Mouse (Mus musculus): ENCODE results near the gene Sdccag8.

The Sdccag8 gene

GRCm38 (mm10) chr1:176943126-176943525, 128.7 kb downstream of the Sdccag8 start:
- no peak for DNase-seq (ENCODE audit: low spot score)

DNA sequence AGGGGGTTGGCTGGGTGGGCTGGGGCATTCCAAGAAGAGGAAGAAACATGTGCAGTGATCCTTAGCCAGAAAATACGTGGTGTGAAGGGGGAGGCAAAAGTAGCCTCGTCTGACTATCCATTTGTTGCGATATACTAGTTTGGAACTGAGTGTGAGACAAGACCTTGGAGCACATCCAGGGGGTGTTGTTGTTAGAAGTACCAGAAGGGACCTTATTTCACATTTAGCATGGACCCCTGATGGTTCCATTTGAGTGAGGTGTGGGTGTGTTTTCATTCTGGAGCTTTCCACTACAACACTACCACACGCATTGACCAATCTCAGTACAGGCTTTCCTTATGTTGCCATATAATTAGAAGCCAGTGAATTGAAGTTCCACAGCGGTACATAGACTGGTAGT, 129.5 kb downstream of the Sdccag8 start:
- no peak for DNase-seq (ENCODE audit: low spot score)

DNA sequence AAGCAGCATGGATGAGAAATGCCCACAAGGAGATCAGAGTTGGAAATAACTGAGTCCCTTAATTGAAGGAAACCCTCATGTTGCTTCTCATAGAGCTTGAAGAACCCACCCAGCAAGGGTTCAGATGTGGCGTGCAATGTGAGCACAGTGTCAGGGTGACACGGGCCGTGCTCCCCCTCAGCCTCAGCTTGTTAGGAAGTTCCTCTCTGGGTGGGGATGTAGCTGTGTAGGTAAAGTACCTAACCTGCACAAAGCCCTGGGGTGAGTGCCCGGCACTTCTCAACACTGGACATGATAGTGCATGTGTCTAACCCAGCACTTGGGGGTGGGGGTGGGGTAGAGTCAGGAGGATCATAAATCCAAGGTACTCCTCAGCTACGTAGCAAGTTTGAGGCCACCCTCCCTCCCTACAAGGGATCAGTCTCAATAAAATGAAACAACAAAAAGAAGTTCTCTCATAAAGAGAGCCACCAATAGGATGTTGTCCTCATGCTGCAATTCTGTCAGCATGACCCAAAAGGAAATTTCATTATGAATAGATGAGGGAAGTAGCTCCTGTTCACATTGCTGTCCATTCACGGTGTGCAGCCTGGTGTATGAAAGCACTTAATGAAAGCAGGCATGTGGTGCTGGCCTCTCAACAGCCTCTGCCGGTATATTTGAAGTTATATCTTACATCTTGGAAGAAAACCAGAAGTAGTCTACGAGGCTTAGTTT, 130.2 kb downstream of the Sdccag8 start:
- DNase-seq (ENCODE audit: low spot score) = no peak

DNA sequence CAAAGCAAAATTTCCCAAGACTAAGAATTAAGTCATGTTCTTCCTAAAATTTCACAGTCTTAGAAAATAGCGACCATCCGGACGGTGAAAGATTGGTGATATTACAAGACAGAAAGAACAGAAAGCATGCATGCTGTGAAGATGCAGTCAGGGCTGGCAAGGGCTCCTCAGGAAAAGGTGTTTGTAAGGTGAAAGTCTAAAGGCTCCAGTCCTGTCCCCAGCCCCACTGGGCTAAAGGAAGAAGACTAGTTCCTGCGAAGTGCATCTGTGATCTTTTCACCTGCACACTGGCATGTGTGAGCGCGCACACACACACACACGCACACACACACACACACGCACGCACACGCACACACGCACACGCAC, 130.7 kb downstream of the Sdccag8 start:
- no peak for DNase-seq (ENCODE audit: low spot score)

- no peak for DNase-seq (ENCODE audit: low spot score)
Measured at GRCm38 (mm10) chr1:176946031-176946795, 131.8 kb downstream of the Sdccag8 start.

DNA sequence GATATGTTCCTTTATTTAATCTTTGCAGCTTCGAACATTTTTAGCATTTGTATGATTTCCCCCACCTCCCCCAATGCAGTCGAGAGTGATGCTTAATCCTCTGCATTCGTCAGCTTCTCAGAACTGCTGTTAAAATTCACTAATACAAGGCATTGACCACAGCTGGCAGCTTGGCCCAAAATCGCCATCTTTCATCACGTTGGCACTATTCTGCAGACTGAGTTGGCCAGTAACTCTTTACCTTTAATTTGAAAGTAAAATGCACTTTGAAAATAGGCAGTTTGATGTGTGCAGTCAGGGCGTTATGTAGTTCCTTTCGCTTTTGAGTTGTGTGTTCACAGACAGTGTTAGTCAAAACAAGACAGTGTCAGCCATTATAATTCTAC, 132.3 kb downstream of the Sdccag8 start:
- no peak for DNase-seq (ENCODE audit: low spot score)

GRCm38 (mm10) chr1:176948861-176949260, 134.4 kb downstream of the Sdccag8 start:
- no peak for DNase-seq (ENCODE audit: low spot score)

- DNase-seq (ENCODE audit: low spot score) = no peak
Measured at GRCm38 (mm10) chr1:176949320-176949719, 134.9 kb downstream of the Sdccag8 start.

DNA sequence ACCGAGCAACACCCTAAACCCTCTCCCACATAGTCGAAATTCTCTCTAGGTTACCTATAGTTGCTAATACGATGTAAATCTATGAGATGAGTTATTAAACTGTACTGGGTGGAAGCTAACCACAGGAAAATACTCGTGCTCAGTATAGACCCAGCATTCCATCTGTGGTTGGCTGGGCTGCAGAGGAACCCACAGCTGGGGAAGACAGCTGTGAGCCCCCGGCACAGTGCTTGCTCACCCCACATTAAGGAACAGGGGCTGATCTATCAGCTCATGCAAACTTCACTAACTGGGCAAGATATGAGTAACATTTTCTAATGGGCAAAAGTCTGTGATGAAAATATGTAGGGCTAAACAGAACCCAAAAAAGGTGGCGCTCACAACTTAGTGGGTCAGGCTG, 135.6 kb downstream of the Sdccag8 start:
- DNase-seq (ENCODE audit: low spot score) = no peak

- DNase-seq (ENCODE audit: low spot score) = no peak
Measured at GRCm38 (mm10) chr1:176951836-176952235, 137.4 kb downstream of the Sdccag8 start.

DNA sequence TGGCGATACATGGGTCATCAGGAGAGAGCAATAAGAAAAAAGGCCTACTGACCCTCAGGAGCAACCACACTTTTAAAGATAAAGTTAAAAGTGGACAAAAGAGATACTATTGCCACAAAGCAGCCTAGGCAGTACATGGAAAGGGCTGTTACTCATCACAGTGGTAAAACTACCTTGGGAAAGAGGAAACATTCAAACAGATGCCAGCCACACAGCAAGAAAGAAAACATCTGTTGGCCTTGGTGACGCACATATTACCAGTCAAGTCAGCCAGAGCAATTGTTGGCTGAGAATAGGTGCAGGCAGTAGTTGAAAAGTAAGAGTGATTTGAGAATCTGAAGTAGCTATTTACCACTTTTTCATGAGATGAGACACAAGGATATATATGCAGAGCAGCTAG, 143.9 kb downstream of the Sdccag8 start:
- no peak for DNase-seq (ENCODE audit: low spot score)

DNA sequence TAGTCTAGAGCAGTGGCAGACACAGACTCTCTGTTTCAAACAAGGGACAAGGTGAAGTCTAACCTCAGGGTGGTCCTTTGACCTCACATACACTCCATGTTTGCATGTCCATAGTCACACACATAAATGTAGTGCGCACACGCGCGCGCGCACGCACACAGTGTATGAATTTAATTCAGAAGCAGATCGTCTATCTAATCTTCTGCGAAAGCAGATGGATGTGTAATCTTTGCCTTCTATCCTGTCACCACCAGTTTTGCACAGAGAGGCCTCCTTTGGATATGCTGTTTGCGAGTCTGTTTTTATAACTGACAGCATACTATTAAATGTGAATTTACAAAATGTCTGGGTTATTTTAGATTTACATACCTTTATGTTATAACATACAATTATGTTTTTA, 147.3 kb downstream of the Sdccag8 start:
- no peak for DNase-seq (ENCODE audit: low spot score)

- no peak for DNase-seq (ENCODE audit: low spot score)
Measured at GRCm38 (mm10) chr1:176962894-176963293, 148.4 kb downstream of the Sdccag8 start.

- no peak for DNase-seq (ENCODE audit: low spot score)
Measured at GRCm38 (mm10) chr1:176967299-176967698, 152.8 kb downstream of the Sdccag8 start.

- DNase-seq (ENCODE audit: low spot score) = no peak
Measured at GRCm38 (mm10) chr1:176970635-176971478, 156.4 kb downstream of the Sdccag8 start.

GRCm38 (mm10) chr1:176971479-176971797, 157.0 kb downstream of the Sdccag8 start:
- no peak for DNase-seq (ENCODE audit: low spot score)

- DNase-seq (ENCODE audit: low spot score) = no peak
Measured at GRCm38 (mm10) chr1:176973356-176974088, 159.1 kb downstream of the Sdccag8 start.

DNA sequence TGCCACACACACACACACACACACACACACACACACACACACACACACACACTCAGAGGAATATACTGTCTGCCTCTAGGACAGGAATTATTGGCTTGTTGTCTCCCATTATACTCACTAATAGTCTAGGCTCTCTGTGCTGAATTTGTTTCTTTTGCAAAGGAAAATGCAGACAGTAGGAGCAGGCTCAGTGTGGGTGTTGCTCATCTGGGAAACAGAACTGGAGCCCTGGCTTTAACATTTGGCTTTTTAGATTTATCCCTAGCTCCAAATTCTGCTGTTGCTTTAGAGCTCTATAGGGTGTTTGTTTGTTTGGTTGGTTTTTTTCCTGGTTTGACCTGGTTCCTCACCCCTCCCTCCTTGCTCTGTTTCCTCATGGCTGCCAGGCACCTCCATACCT, 164.8 kb downstream of the Sdccag8 start:
- no peak for DNase-seq (ENCODE audit: low spot score)

DNA sequence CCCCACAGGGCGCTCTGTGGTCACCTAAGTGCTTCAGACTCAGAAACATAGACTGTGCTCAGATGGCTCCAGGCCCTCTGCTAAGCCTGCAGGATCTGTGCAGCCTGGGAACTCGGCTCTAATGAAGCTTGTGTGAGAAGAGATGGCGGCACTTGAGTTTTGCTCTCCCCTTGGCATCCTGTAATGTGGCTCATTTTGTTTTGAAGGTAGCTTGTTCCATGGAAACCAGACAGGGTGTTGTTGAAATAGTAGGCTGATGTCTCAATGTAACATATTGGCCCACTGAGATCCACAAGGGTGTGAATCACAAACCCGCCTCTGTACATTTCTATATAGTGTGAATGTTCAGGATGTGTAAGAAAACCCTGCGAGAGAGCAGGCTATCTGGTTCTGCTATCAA, 165.7 kb downstream of the Sdccag8 start:
- no peak for DNase-seq (ENCODE audit: low spot score)

DNA sequence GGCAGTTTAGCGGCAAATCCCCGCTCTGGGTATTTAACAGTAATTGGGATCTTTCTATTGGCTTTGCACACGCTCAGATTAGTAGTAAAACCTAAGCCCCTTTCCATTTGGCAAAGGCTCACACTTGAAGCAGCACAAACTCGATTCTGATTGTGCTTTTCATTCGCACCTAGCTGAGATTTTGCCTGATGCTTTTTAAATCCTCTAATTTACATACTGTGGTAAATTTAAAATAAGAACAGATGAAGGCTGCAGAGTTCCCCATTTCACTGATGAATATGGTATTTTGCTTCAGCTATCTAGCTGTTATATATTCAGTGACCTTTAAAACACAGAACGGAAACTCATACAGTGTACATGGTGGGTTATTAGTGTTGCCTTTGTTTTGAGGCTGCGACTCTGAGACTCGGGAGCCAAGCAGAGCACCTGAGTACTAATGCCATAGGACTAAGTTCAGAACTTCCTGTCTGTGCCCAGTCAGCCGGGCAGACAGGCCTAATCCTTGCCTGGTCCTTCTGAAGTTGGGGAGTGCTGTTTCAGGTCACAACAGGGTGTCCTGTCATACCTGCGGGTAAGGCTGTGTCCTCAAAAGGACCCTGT, 166.4 kb downstream of the Sdccag8 start:
- DNase-seq (ENCODE audit: low spot score) = no peak

DNA sequence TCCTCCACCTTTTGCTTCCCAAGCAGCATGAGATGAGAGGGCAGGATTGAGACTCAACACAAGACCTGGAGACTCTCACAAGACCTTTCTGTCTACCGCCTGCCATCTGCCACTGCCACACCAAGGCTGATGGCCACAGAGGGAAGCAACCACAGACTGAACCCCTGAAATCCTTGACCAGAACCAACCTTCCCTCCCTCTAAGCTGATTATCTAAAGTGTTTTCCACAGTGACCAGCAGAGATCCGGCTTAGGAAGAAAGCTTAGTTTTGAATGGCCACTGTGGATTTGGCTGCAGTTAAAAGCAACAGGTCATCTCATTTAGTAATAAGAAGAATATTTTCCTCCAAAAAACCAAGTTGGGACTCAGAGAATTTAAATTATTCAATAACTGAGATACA, 167.1 kb downstream of the Sdccag8 start:
- no peak for DNase-seq (ENCODE audit: low spot score)

GRCm38 (mm10) chr1:176982671-176983070, 168.2 kb downstream of the Sdccag8 start:
- DNase-seq (ENCODE audit: low spot score) = peak; percentile 16

All from urinary bladder, postnatal 14 days (tissue).